Mouse (Mus musculus) spleen, adult 2 months (tissue): ENCODE measurements at regions not wholly inside any gene's neighbourhood (a gene's known extent, or its start where the extent isn't known, plus 50 kb on each side); places are given as distances from the start of the nearest gene placed in this dataset.

Source experiments
- DNase-seq, 2 experiments: peaks; one replicate each; pipeline versions ENCODE4 v3.0.0 to v3.0.0-alpha.2; 2012 to 2021; ENCODE audit warnings: low spot score in 2 of 2, low read depth in 1 of 2
- H3K27ac ChIP-seq: fragments of 200-500 bp; 2 replicates; pipeline ENCODE4 v1.5.1; 2012; ENCODE audit warnings: low read length, inconsistent platforms; ENCODE audit not compliant: insufficient read depth
- H3K27me3 ChIP-seq: fragments of 200-500 bp; 2 replicates; pipeline ENCODE4 v1.6.1; 2012; ENCODE audit warnings: mild to moderate bottlenecking, moderate library complexity, low read length, inconsistent platforms; ENCODE audit not compliant: control insufficient read depth, insufficient read depth
- H3K36me3 ChIP-seq: fragments of 200-500 bp; 2 replicates; pipeline ENCODE4 v1.6.1; 2012; ENCODE audit warnings: mild to moderate bottlenecking, low read length, inconsistent platforms; ENCODE audit not compliant: control insufficient read depth, insufficient read depth
- H3K4me1 ChIP-seq: fragments of 200-500 bp; 2 replicates; pipeline ENCODE4 v1.6.1; 2011; ENCODE audit warnings: inconsistent platforms; ENCODE audit not compliant: control insufficient read depth, insufficient read depth, insufficient read length
- H3K4me3 ChIP-seq: fragments of 200-500 bp; 2 replicates; pipeline ENCODE4 v1.5.1; 2011; ENCODE audit warnings: mild to moderate bottlenecking, inconsistent platforms; ENCODE audit not compliant: insufficient read depth, insufficient read length; ENCODE audit errors: extremely low read depth
- CTCF ChIP-seq: fragments of 200-500 bp; IDR thresholded peaks from 2 replicates; pipeline ENCODE4 v1.5.1; 2011; ENCODE audit warnings: mild to moderate bottlenecking, inconsistent platforms; ENCODE audit not compliant: insufficient read depth, insufficient read length, insufficient replicate concordance; ENCODE audit errors: extremely low read depth
- POLR2A ChIP-seq: fragments of 200-500 bp; IDR thresholded peaks from 2 replicates; pipeline ENCODE4 v1.6.1; 2011; ENCODE audit warnings: low read depth, low read length, inconsistent platforms
- WGBS: fragments of 180-500 bp; shearing (Covaris S2); methylation state at CpG from one replicate; pipeline ENCODE4 v1.1.7; 2018; 5-methylcytosine and 5-hydroxymethylcytosine counted together

DNA sequence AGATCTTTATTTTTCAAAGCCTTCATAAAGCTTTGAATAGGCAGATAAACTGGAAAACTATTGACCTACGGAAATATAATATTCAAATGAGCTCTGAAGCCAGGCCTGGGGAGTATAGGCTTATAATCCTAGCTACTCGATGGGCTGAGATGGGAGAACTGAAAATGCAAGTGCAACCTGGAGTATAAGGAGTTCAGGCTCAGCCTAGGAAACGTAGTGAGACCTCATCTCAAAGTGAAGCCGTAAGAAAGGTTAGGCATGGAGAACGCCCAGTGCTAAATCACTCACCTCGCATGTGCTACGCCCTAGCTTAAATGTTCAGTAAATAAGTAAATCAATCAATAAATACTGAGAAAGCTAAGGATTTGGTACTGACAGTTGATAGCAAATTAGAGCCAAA lies 432.5 kb upstream of the Ubash3b start:
- DNase-seq: no peak
- Histone ChIP-seq H3K27me3 (no peaks in the 10 kb centered on the region), H3K36me3 (no peaks in the 10 kb centered on the region), H3K4me1 (no peaks in the 10 kb centered on the region), H3K4me3 (no peak overlapping the region), H3K27ac (no peak overlapping the region)
- WGBS: 88% methylated on average over 7 of the region's 7 CpGs
- TF ChIP-seq POLR2A (no peak), CTCF (no peak)

- Histone ChIP-seq H3K4me3 (no peak overlapping the region), H3K27me3 (no peaks in the 10 kb centered on the region), H3K36me3 (no peaks in the 10 kb centered on the region), H3K4me1 (no peaks in the 10 kb centered on the region), H3K27ac (no peak overlapping the region)
- no peak for DNase-seq
- WGBS: 80% methylated on average over 4 of the region's 4 CpGs
- TF ChIP-seq CTCF (no peak), POLR2A (no peak)
Observed at GRCm38 (mm10) chr9:41592900-41593690, 431.6 kb upstream of the Ubash3b start.

GRCm38 (mm10) chr9:41592101-41592500 lies 430.6 kb upstream of the Ubash3b start:
- no peak for DNase-seq

DNA sequence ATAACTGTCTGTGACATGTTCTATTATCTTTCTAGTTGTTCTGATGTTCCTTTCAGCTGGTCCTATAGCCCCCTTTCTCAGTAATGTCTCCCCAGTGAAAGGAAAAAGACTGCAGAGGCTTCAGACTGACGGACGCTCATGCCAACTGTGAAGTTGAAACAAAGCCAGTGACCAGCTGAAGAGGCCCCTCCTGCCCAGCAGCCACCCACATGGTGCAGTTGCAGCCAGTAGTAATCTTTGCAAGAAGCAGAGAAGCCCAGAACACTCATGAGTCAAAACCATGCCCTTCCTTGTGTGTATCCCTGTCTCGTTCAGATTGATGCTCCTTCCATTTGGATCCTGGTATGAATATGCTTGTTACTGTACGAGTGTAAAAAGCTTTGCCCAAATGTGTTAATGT lies 428.7 kb upstream of the Ubash3b start:
- H3K27me3 ChIP-seq: no peaks in the 10 kb centered on the region
- no peaks in the 10 kb centered on the region for H3K4me1 ChIP-seq
- TF ChIP-seq POLR2A (no peak), CTCF (no peak)
- no peak for DNase-seq
- H3K27ac ChIP-seq: no peak overlapping the region
- no peak overlapping the region for H3K4me3 ChIP-seq
- H3K36me3 ChIP-seq: no peaks in the 10 kb centered on the region
- 83% methylated on average over 4 of the region's 4 CpGs for WGBS

More at GRCm38 (mm10) chr9:41592101-41592500, 430.6 kb upstream of the Ubash3b start:
- WGBS: 82% methylated on average over 1 of the region's 1 CpGs
- no peaks in the 10 kb centered on the region for H3K27me3 ChIP-seq
- H3K4me3 ChIP-seq: no peak overlapping the region
- TF ChIP-seq POLR2A: no peak
- no peak for TF ChIP-seq CTCF
- no peaks in the 10 kb centered on the region for H3K4me1 ChIP-seq
- H3K27ac ChIP-seq: no peak overlapping the region
- no peaks in the 10 kb centered on the region for H3K36me3 ChIP-seq

- no peak for DNase-seq
- TF ChIP-seq CTCF (no peak), POLR2A (no peak)
- no peaks in the 10 kb centered on the region for H3K27me3 ChIP-seq
- no peaks in the 10 kb centered on the region for H3K36me3 ChIP-seq
- no peaks in the 10 kb centered on the region for H3K4me1 ChIP-seq
- WGBS: 84% methylated on average over 9 of the region's 9 CpGs
- no peak overlapping the region for H3K4me3 ChIP-seq
- no peak overlapping the region for H3K27ac ChIP-seq
Observed at GRCm38 (mm10) chr9:41588466-41589425, 427.2 kb upstream of the Ubash3b start.

- H3K4me3 ChIP-seq: no peak overlapping the region
- no peak overlapping the region for H3K27ac ChIP-seq
- no peak for DNase-seq
- H3K27me3 ChIP-seq: no peaks in the 10 kb centered on the region
- no peaks in the 10 kb centered on the region for H3K4me1 ChIP-seq
- 69% methylated on average over 4 of the region's 4 CpGs for WGBS
- H3K36me3 ChIP-seq: no peaks in the 10 kb centered on the region
- TF ChIP-seq POLR2A (no peak), CTCF (no peak)
Observed at GRCm38 (mm10) chr9:41587762-41588161, 426.3 kb upstream of the Ubash3b start.
